Mouse (Mus musculus) cerebellum, adult 8-10 months (tissue): Measurements from ENCODE around the gene Sema6c.
"Not testable (repeated sequence)": the region's sequence is repeated elsewhere in the genome, so short reads cannot be mapped to it uniquely, and the experiment has no call there.

Experiments used
- DNase-seq: peaks from one replicate; pipeline ENCODE4 v3.0.0; 2022

Sema6c gene

GRCm38 (mm10) chr3:95194721-95195135 lies 34.5 kb downstream of the Sema6c start:
- peak; percentile 34 for DNase-seq

- no peak for DNase-seq
Measured at GRCm38 (mm10) chr3:95195772-95196171, 35.5 kb downstream of the Sema6c start.

- DNase-seq: no peak
Measured at GRCm38 (mm10) chr3:95199101-95199500, 38.8 kb downstream of the Sema6c start.

DNA sequence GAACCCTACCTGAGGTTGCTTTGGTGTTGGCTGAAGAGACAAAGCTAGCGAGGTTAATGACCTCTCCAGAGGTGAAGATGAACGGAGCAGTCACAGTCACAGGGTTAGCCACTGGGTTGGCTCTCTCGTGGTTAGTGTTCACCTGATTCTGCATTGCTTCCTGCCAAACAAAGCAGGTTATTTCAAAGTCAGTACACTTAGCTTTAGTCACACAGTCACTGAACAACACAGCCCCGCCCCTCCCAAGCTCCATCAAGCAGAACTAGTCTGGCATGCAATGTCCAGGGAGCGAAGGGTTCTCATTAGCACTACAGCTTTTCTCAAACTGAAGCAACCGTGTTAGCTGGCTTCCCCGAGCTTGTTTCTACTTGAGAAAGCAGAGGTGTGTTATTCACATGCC lies 39.9 kb downstream of the Sema6c start:
- DNase-seq: no peak

DNA sequence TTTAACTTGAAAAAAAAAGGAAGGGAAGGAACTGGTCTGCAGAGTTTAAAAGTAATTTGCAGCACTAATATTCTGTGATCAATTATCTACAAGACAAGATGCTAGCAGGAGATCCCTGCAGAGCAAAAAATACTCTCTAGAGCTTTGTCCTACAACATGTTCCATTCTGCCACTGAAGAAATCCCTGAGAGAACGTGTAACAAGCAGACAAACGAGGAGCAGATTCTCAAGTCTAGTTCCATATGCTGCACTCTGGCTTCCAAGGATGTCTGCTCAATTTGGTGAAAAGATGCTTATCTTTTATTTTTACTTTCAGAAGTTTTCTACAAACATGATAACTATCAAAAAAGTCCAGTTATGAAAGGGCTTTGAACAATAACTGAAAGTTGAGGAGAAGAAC lies 40.3 kb downstream of the Sema6c start:
- DNase-seq: no peak

DNA sequence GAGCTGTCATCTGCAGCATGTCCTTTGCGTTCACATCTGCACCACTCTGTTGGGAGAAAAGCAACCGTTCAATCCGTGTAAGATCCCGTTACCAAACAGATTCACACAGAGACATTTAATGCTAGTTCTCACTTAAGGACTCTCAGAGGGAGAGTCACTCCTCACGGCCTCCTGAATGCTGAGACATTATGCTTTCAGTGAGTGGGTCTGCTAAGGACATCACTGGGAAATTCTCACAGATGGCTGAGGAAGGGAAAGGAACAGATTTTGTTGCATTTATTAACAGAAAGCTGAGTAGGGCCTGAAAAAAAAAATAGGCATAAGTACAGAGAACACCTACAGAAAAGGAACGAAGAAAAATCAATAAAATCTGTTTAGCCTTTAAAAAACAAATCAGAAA lies 43.6 kb downstream of the Sema6c start:
- DNase-seq: no peak

DNA sequence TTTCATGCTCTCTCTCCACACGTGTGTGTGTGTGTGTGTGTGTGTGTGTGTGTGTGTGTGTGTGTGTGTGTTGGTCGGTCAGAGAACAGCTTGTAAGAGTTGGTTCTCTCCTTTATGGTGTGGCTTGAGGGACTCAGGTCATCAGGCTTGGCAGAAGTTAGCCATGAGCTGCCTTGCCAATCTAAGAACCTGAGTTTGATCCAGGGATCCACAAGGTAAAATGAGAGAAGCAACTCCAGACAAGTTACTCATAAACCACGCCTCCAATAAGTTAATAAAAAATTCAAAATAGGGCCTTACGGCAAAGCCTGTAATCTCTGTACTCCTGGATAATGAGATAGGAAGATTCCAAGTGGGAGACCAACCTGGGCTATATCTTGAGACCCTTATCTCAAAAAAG lies 48.0 kb downstream of the Sema6c start:
- no peak for DNase-seq

DNA sequence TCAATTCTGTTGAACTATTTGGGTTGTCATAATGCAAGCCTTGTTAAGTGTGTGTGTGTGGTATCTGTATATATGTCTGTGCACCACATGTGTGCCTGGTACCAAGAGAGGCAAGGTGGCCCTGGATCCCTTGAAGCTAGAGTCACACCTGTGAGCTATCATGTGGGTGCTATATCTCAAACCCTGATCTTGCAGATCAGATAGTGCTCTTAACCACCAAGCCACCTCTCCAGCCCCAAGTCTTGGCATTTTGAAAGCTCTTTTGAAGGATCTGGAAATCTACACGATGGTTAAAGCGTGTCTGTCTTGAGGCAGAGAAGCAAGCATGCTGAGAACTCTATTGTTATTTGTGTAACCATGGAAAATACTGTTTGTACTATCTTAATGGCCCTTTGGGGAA lies 50.3 kb downstream of the Sema6c start:
- DNase-seq: no peak

GRCm38 (mm10) chr3:95212889-95213608 lies 52.8 kb downstream of the Sema6c start:
- DNase-seq: not testable (repeated sequence)

GRCm38 (mm10) chr3:95213609-95213975 lies 53.3 kb downstream of the Sema6c start:
- no peak for DNase-seq

GRCm38 (mm10) chr3:95216655-95217254 lies 56.5 kb downstream of the Sema6c start:
- DNase-seq: no peak

DNA sequence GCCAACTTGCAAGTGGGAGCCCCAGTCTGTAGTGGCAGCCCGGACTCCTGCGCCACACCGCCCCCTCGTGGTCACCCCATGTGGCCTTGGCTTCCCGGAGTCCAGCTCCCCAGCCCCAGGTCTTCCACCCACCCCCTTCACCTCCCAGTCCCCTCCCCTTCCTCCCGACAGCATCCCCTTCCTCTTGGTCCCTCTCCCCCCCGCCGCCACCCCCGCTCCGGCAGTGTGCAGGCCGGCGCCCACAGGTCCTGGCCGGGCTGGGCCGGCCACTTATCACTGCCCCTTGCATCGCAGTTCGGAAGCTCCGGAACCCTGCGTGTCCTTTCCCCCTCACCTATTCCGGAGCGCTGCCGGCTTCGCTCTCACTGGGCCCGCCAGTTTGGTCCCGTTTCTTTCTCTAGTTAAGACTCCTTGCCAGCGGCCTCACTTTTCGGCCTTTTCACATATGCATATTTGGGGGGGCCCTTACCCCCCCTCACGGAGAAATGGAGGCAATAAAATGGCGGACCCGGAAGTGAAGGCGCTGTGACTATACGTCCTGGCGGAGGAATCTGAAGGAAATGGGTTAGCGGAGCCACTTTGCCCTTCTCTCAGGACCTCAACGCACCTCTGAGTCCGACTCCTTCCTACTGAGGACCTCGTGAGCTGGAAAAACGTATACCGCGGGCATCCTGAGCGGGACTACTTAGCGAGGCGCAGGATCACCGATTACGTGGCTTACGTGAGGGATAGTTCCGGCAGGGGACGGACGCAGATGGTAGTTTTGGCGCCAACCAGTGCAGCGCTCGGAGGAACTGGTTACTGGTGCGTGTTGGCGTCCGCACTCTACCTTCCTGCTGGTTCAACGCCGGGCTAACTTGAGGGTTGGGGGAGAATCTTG lies 57.2 kb downstream of the Sema6c start, which contains the start of gene Gabpb2:
TSS of gene Gabpb2 (minus strand) at position 662 of the 880 bp plus-strand sequence.
- peak; percentile 92 for DNase-seq

DNA sequence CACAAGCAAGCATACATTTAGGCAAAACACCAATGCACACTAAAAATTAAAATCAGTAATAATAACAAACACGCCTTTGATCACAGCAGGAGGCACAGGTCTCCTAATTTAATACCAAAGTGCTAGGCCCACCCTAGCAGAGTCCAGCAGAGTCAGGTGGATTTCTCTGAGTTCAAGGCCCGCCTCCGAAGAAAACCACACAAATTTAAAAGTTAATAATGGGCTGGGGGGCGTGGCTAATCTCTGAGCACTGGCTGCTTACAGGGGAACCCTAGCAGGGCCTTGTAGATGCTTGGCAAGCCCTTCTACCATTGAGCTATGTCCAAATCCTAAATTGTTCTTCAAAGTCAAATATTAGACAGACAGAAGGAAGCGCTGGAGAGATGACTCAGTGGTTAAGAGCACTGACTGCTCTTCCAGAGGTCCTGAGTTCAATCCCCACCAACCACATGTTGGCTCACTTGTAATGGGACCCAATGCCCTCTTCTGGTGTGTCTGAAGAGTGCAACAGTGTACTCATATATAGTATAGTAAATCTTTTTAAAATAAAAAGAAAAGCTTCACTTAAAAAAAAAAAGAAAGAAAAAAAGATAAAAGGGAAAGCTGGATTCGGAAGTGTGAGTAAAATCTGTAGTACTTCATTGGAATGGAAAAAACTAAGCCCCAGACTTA lies 58.3 kb downstream of the Sema6c start:
- no peak for DNase-seq

- no peak for DNase-seq
Measured at GRCm38 (mm10) chr3:95223041-95223440, 62.8 kb downstream of the Sema6c start.
